ENCODE assay signal across 28 mouse cellular contexts in the genomic region with DNA sequence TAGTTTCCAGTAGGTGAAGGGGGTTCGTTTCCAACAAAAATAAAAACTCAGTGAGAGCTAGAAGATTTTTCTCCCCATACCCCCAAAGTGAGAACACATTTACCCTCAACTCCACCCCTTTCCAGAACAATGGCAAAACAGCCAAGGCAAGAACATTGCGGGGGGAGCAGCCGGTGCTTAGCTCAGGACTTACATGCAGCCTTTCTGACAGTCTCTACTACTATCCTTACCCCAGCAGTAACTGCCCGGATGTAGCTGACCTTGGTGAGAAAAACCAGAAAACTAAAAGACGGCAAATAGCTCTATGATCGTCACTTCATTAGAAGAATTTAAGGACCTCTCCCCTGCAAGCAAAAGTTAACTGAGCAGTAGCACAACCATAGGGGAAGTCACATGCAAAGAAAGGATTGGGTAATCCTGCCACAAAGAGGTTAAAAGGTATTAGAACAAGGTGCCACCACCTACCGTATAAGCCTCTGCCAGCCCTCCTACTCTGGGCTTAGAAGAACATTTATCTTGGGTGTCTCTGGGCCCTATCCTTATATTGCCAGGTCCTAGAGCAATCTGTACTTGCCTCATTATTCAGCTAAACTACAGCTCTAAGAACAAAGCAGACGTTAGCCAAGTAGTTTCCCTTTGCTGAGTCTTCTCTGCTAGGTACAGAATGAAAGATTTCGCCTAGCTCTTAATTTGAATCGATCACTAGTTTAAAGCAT.
DNase-seq lines count a peak whose midpoint lies in the region; ATAC-seq and TF ChIP-seq lines count a peak whose summit lies in the region.
"Had no signal": no experiment of that assay in that cellular context is flagged by ENCODE, and none has a peak within 500 bp of the region (broad histone marks: within the 10 kb centered on the region; RNA-seq: fewer than 3 reads in every experiment).

No protein-coding gene starts in this region.

- WGBS in kidney, embryonic 16.5 days: 49% methylated on average over 10 of the region's 10 CpGs
- WGBS in limb, embryonic 14.5 days: 37% methylated on average over 10 of the region's 10 CpGs

- H3K9ac ChIP-seq in kidney, embryonic 16.5 days (replicated peaks; ENCODE audit: low read length): no peak overlapping the region
- H3K9ac ChIP-seq in limb, embryonic 14.5 days (ENCODE audit: low read depth, low read length, severe bottlenecking): no peak overlapping the region
- H3K9ac ChIP-seq: embryonic facial prominence, embryonic 13.5 days; liver, embryonic 13.5 days; neural tube, embryonic 15.5 days had no signal

- no peaks in the 10 kb centered on the region for H3K27me3 ChIP-seq in kidney, embryonic 16.5 days (ENCODE audit: insufficient read depth, low read length)
- H3K27me3 ChIP-seq in limb, embryonic 14.5 days (ENCODE audit: control insufficient read depth, insufficient read depth, low read length): no peaks in the 10 kb centered on the region
- H3K27me3 ChIP-seq: embryonic facial prominence, embryonic 13.5 days; liver, embryonic 13.5 days; neural tube, embryonic 15.5 days had no signal

- DNase-seq in heart, adult 11 months: peak; percentile 23
- DNase-seq in heart, adult 8-10 months (ENCODE audit: low spot score): no peak
- DNase-seq in kidney, postnatal 14 days: no peak
- DNase-seq in limb, embryonic 14.5 days (ENCODE audit: low spot score): no peak
- DNase-seq in adrenal gland, postnatal 36 days: no peak
- DNase-seq in frontal cortex, postnatal 10 days (ENCODE audit: low spot score in 2 of 2): no peak
- DNase-seq: adrenal gland, postnatal 25 days; cerebellum, adult 2 months; cerebellum, postnatal 14 days; gastrocnemius, postnatal 25 days; heart, postnatal 14 days; left cerebral cortex, postnatal 4 days; liver, embryonic 13.5 days; lung, adult 2 months; lung, postnatal 10 days; midbrain, embryonic 14.5 days; retina, postnatal 1 day; right cerebral cortex, postnatal 14 days; thymus, postnatal 4 days had no signal

- H3K9me3 ChIP-seq in kidney, embryonic 16.5 days (ENCODE audit: low read length): no peaks in the 10 kb centered on the region
- H3K9me3 ChIP-seq in limb, embryonic 14.5 days (ENCODE audit: control insufficient read depth, low read length): no peaks in the 10 kb centered on the region
- H3K9me3 ChIP-seq: embryonic facial prominence, embryonic 13.5 days; liver, embryonic 13.5 days; neural tube, embryonic 15.5 days had no signal

- H3K4me1 ChIP-seq in kidney, embryonic 16.5 days (ENCODE audit: insufficient read depth, low read length): peaks cover 28% of the 10 kb centered on the region
- H3K4me1 ChIP-seq in limb, embryonic 14.5 days (ENCODE audit: control insufficient read depth, insufficient read depth, low read length): peaks cover 24% of the 10 kb centered on the region
- H3K4me1 ChIP-seq: embryonic facial prominence, embryonic 13.5 days had no signal

- ATAC-seq in kidney, embryonic 16.5 days (ENCODE audit: low FRiP score, low TSS enrichment): no peak
- peak; percentile 38; the same call in 1 of the 2 replicates for ATAC-seq in granulocyte monocyte progenitor cell, adult 5-6 weeks (replicated peaks; ENCODE audit: poor library complexity, severe bottlenecking)
- ATAC-seq in limb, embryonic 14.5 days (ENCODE audit: low FRiP score, low read depth): peak; percentile 51
- ATAC-seq: CD4-positive, CD25-positive, alpha-beta regulatory T cell, adult 4 months; hindbrain, postnatal 0 days; intestine, postnatal 0 days had no signal

- H3K36me3 ChIP-seq in kidney, embryonic 16.5 days (ENCODE audit: insufficient read depth, low read length): no peaks in the 10 kb centered on the region
- H3K36me3 ChIP-seq in limb, embryonic 14.5 days (ENCODE audit: control insufficient read depth, insufficient read depth, low read length): no peaks in the 10 kb centered on the region
- H3K36me3 ChIP-seq: embryonic facial prominence, embryonic 13.5 days; liver, embryonic 13.5 days; neural tube, embryonic 15.5 days had no signal

- peak overlapping the region; percentile 72 for H3K27ac ChIP-seq in kidney, embryonic 16.5 days (ENCODE audit: low read length)
- peak overlapping the region; percentile 35; the same call in 1 of the 2 replicates for H3K27ac ChIP-seq in limb, embryonic 14.5 days (replicated peaks; ENCODE audit: low read depth, low read length)
- H3K27ac ChIP-seq: embryonic facial prominence, embryonic 13.5 days; hindbrain, postnatal 0 days; kidney, postnatal 0 days; left cerebral cortex, adult 2 months; liver, embryonic 13.5 days; neural tube, embryonic 15.5 days had no signal

- no peak overlapping the region for H3K4me3 ChIP-seq in kidney, embryonic 16.5 days (ENCODE audit: low read length)
- no peak overlapping the region for H3K4me3 ChIP-seq in limb, embryonic 14.5 days (replicated peaks; ENCODE audit: low read length)
- H3K4me3 ChIP-seq: embryonic facial prominence, embryonic 13.5 days; left cerebral cortex, adult 2 months; liver, embryonic 13.5 days; neural tube, embryonic 15.5 days had no signal

- no peak overlapping the region for H3K4me2 ChIP-seq in kidney, embryonic 16.5 days (replicated peaks; ENCODE audit: low read depth, low read length)
- no peak overlapping the region for H3K4me2 ChIP-seq in limb, embryonic 14.5 days (replicated peaks; ENCODE audit: low read depth, low read length, severe bottlenecking)
- H3K4me2 ChIP-seq: embryonic facial prominence, embryonic 13.5 days; liver, embryonic 13.5 days; neural tube, embryonic 15.5 days had no signal

- TF ChIP-seq POLR2A in limb, embryonic 14.5 days (IDR thresholded peaks at IDR 0.05; ENCODE audit: borderline replicate concordance, extremely low read depth, insufficient read depth, insufficient read length): no peak
